Mouse (Mus musculus): Measurements from ENCODE around the gene S100z. TPM values are rescaled to one million over a fixed set of nuclear protein-coding genes. Genes with fewer than 3 reads are reported as not detected.
A peak's percentile ranks its signal among the peaks of the same experiment; 100 is the strongest.

S100z gene
- polyA plus RNA-seq (2016; fragmentation: Nextera tagmentation; extraction: Ambion mirVana): not detected in 2 replicates

DNA sequence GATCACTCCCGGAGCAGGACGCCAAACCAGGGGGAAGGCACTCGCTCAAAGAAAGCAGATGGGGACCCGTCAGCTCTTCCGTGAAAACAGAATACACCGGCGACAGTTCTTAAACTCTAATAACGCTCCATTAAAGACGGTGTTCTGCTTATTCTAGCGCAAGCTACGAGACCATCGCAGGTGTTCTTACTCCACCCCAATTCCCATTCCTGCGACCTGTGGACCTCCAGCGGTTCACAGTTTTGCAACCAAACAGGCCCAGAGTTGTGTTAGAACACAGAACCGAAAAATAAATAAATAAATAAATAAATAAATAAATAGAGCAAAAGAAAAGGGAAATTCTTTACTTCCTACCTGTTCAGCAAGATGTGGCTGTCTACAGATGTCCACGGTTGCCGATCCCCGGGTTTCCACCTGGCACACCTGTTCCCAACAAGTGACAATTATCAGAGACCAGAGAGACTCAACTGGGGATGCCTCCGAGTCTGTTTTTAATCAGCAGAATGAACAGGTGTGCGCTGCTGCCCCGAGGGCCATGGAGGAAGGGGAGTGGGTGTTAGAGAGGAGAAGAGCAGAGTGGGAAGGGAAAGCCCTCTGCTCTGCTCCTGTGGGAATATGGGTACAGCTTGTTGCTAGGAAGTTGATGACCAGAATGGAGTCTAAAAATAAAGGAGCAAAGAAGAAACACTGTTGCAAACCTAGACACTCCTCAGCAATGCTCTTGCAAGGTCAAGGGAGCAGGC, at the start of gene S100z:
TSS of gene S100z (minus strand) at position 51 of the 743 bp plus-strand sequence.
- H3K27me3 ChIP-seq (ENCODE audit: low read depth, poor library complexity, severe bottlenecking): no peaks in the 10 kb centered on the region
- no peaks in the 10 kb centered on the region for H3K4me1 ChIP-seq
- no peaks in the 10 kb centered on the region for H3K36me3 ChIP-seq
- no peak within 1 kb of the TSS for H3K4me3 ChIP-seq
- no peaks in the 10 kb centered on the region for H3K9me3 ChIP-seq (replicated peaks)
- 88% methylated on average over 21 of the region's 21 CpGs for WGBS
- H3K27ac ChIP-seq: no peak within 1 kb of the TSS
- no peak for DNase-seq (ENCODE audit: low spot score)

DNA sequence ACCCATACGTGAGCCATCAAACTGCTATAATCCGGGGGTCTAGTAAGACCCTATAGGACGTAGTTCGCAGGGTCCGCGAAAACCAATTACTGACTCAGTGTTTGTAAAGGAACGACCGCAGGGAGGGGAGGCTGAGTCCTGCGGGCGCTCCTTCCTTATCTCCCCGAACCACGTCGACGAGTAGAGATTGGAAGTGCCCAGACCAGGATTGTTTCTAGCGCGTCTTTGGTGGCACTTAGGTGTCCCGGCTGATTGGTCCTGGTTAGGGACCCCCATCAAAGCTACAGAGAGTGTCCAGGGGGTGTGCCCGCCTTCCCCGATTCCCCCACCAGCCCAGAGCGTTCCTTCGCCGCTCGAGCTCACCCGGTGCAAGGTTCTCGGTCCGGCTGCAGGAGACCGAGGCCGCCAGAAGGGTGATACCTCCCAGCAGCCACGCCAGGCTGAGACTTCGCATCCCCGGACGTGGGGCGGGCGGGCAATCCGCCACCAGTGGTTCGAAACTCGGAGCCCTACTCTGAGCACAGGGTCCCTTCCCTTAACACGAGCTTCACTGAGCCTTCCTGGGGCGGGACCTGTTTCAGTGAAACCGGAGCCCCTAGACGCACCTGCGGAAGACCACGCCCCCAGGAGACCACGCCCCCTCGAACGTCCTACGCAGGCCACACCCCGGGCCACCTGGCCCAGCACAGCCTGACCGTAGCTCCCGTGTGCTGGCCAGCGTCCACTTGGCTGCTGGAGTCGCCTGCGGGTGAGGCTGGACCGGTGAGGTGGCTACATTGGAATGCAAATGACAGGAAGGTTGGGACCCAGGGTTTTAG, 46.4 kb upstream of the S100z start, which contains the start of gene F2rl1:
TSS of gene F2rl1 (minus strand) at position 554 of the 818 bp plus-strand sequence.
- under 1% methylated on average over 54 of the region's 54 CpGs for WGBS
- H3K9me3 ChIP-seq (replicated peaks): no peaks in the 10 kb centered on the region
- H3K4me3 ChIP-seq: peak within 1 kb of the TSS; percentile 54
- DNase-seq (ENCODE audit: low spot score): peak; percentile 69
- H3K36me3 ChIP-seq: no peaks in the 10 kb centered on the region
- peak within 1 kb of the TSS; percentile 25; the same call in 1 of the 2 replicates for H3K27ac ChIP-seq
- H3K27me3 ChIP-seq (ENCODE audit: low read depth, poor library complexity, severe bottlenecking): peaks cover 62% of the 10 kb centered on the region
- peaks cover 20% of the 10 kb centered on the region for H3K4me1 ChIP-seq

DNA sequence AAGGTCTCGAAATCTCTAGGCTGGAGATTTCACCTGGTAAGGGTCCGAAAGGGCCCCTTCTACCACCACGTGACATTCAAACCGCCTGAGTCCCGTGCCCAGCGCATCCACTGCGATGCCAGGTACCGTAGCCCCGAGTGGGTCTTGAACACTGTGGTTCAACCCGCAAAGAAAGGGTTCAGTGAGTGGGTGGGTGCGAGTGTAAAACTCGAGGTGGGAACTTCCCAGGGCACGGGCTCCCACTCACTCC, 45.8 kb upstream of the S100z start:
- peaks cover 20% of the 10 kb centered on the region for H3K4me1 ChIP-seq
- H3K4me3 ChIP-seq: peak overlapping the region; percentile 54
- no peaks in the 10 kb centered on the region for H3K9me3 ChIP-seq (replicated peaks)
- no peak for DNase-seq (ENCODE audit: low spot score)
- H3K27me3 ChIP-seq (ENCODE audit: low read depth, poor library complexity, severe bottlenecking): peaks cover 62% of the 10 kb centered on the region
- H3K27ac ChIP-seq: peak overlapping the region; percentile 25; the same call in 1 of the 2 replicates
- H3K36me3 ChIP-seq: no peaks in the 10 kb centered on the region
- 0% methylated on average over 13 of the region's 13 CpGs for WGBS

DNA sequence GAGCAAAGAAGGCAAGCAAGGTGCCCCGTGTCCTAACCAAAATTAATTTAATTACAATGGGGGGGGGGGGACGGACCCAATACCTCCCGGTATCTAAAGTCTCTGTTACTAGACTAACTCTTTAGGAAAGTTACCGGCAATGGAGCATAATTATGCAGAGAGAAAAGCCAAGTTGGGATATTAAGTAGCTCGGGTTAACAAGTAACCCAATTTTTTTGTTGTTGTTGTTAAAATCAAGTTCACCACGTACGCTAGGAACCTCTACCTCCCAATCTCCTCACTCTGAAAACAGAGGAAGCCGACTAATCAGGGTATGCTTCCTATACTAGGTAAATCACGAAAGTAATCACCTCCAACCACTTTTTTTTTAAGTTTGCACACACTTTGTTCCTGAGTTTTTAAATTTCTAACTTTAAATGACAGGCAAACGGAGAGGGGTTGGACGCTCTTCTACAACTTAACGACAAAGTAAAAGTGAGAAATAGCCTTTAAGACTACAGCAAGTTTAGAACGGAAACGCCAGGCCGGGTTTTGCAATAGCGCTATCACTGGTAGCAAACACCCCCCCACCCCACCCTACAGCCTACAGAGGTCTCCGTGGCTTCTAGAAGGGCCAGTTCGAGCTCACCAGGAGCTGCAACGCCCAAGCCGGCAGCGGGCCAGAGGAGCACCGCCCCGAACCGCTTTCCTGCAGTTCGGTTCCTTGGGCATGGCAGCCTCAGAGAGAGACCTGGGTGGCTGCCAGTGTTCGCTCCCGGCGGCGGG, 45.3 kb upstream of the S100z start:
- Histone ChIP-seq H3K36me3 (no peaks in the 10 kb centered on the region), H3K9me3 (replicated peaks) (no peaks in the 10 kb centered on the region), H3K27me3 (ENCODE audit: low read depth, poor library complexity, severe bottlenecking) (peaks cover 62% of the 10 kb centered on the region), H3K27ac (peak overlapping the region; percentile 25; the same call in 1 of the 2 replicates), H3K4me3 (peak overlapping the region; percentile 54), H3K4me1 (peaks cover 20% of the 10 kb centered on the region)
- 2% methylated on average over 29 of the region's 29 CpGs for WGBS
- DNase-seq (ENCODE audit: low spot score): peak; percentile 51

- H3K27ac ChIP-seq: no peak overlapping the region
- WGBS: 91% methylated on average over 10 of the region's 10 CpGs
- H3K4me1 ChIP-seq: peaks cover 20% of the 10 kb centered on the region
- H3K27me3 ChIP-seq (ENCODE audit: low read depth, poor library complexity, severe bottlenecking): peaks cover 49% of the 10 kb centered on the region
- no peak overlapping the region for H3K4me3 ChIP-seq
- H3K36me3 ChIP-seq: no peaks in the 10 kb centered on the region
- no peaks in the 10 kb centered on the region for H3K9me3 ChIP-seq (replicated peaks)
- no peak for DNase-seq (ENCODE audit: low spot score)
These were observed 43.7 kb upstream of the S100z start for GRCm38 (mm10) chr13:95522176-95522575.

GRCm38 (mm10) chr13:95521029-95521428, 42.5 kb upstream of the S100z start:
- Histone ChIP-seq H3K9me3 (replicated peaks) (no peaks in the 10 kb centered on the region), H3K27me3 (ENCODE audit: low read depth, poor library complexity, severe bottlenecking) (peaks cover 38% of the 10 kb centered on the region), H3K27ac (no peak overlapping the region), H3K4me1 (peaks cover 20% of the 10 kb centered on the region), H3K4me3 (no peak overlapping the region), H3K36me3 (no peaks in the 10 kb centered on the region)
- 88% methylated on average over 6 of the region's 6 CpGs for WGBS
- no peak for DNase-seq (ENCODE audit: low spot score)

- Histone ChIP-seq H3K4me3 (no peak overlapping the region), H3K27ac (no peak overlapping the region), H3K4me1 (no peaks in the 10 kb centered on the region), H3K27me3 (ENCODE audit: low read depth, poor library complexity, severe bottlenecking) (no peaks in the 10 kb centered on the region), H3K9me3 (replicated peaks) (no peaks in the 10 kb centered on the region), H3K36me3 (no peaks in the 10 kb centered on the region)
- 85% methylated on average over 4 of the region's 4 CpGs for WGBS
- DNase-seq (ENCODE audit: low spot score): no peak
These were observed 36.2 kb upstream of the S100z start for GRCm38 (mm10) chr13:95514756-95515155.

DNA sequence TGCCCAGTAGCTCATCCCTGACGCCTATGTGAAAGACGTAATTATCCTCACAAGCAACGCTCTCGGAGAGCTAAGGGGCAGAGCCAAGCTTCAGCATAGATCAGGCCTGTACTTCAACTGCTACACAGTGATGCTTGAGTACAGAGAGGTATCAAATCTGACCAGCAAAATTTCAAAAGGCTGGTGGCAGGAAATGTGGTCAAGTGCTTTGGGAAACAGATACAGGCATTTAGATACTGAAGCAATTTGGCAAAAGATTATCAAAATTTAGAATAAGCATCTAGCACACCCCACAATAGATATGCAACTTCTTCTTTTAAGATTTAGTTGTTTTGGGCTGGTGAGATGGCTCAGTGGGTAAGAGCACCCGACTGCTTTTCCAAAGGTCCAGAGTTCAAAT, 31.5 kb upstream of the S100z start:
- Histone ChIP-seq H3K4me1 (no peaks in the 10 kb centered on the region), H3K27ac (no peak overlapping the region), H3K27me3 (ENCODE audit: low read depth, poor library complexity, severe bottlenecking) (no peaks in the 10 kb centered on the region), H3K36me3 (no peaks in the 10 kb centered on the region), H3K9me3 (replicated peaks) (no peaks in the 10 kb centered on the region), H3K4me3 (no peak overlapping the region)
- DNase-seq (ENCODE audit: low spot score): no peak
- WGBS: 91% methylated on average over 5 of the region's 5 CpGs

GRCm38 (mm10) chr13:95503279-95503917, 24.9 kb upstream of the S100z start:
- Histone ChIP-seq H3K4me1 (peaks cover 7% of the 10 kb centered on the region; the same call in 1 of the 2 replicates), H3K27me3 (ENCODE audit: low read depth, poor library complexity, severe bottlenecking) (no peaks in the 10 kb centered on the region), H3K4me3 (no peak overlapping the region), H3K27ac (no peak overlapping the region), H3K9me3 (replicated peaks) (no peaks in the 10 kb centered on the region), H3K36me3 (no peaks in the 10 kb centered on the region)
- whole genome bisulfite sequencing: 79% methylated on average over 8 of the region's 8 CpGs
- no peak for DNase-seq (ENCODE audit: low spot score)

DNA sequence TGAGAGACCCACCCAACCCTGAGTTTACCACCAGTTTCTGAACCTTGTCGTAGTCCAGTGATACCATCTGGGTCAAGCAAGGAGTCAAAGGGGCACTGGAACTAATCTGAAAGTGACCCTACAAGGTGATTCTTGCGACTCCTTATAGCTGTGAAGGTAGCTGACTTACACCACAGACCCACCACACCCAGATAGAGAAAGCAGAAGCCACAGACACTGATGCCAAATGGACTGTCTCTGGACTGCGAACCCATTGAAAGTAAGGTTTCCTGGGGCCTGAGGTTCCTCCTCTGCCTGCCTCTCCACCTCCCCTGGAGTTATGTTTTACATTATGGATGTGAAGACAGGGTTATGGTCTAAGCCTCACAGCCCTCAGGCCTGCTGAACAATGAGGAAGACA, 18.1 kb upstream of the S100z start:
- H3K36me3 ChIP-seq: no peaks in the 10 kb centered on the region
- H3K9me3 ChIP-seq (replicated peaks): no peaks in the 10 kb centered on the region
- DNase-seq (ENCODE audit: low spot score): no peak
- H3K27me3 ChIP-seq (ENCODE audit: low read depth, poor library complexity, severe bottlenecking): no peaks in the 10 kb centered on the region
- 82% methylated on average over 3 of the region's 3 CpGs for WGBS
- peaks cover 33% of the 10 kb centered on the region for H3K4me1 ChIP-seq
- no peak overlapping the region for H3K27ac ChIP-seq
- H3K4me3 ChIP-seq: no peak overlapping the region

DNA sequence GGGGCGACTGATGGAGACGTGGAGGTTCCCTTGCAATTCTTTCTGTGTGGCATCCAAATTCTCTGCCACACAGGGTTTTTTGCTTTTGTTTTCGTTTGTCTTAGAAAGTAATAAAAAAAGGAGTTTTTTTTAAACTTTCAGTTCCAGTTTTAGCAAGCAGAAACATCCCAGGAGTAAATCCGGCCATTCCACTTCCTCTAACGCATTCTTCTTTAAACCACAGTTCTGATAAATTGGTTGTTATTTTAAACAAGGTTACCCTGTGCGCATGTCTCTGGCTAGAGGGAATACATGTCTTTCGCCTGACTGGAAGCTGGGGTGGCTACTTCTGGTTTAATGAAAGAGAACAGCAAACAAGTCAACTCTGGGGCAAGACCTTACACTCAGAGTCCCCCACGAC, 16.3 kb upstream of the S100z start:
- 75% methylated on average over 8 of the region's 8 CpGs for WGBS
- H3K9me3 ChIP-seq (replicated peaks): no peaks in the 10 kb centered on the region
- no peak overlapping the region for H3K27ac ChIP-seq
- peaks cover 28% of the 10 kb centered on the region for H3K4me1 ChIP-seq
- no peak overlapping the region for H3K4me3 ChIP-seq
- H3K27me3 ChIP-seq (ENCODE audit: low read depth, poor library complexity, severe bottlenecking): no peaks in the 10 kb centered on the region
- no peak for DNase-seq (ENCODE audit: low spot score)
- no peaks in the 10 kb centered on the region for H3K36me3 ChIP-seq

- Histone ChIP-seq H3K36me3 (no peaks in the 10 kb centered on the region), H3K9me3 (replicated peaks) (no peaks in the 10 kb centered on the region), H3K4me1 (peaks cover 26% of the 10 kb centered on the region), H3K4me3 (no peak overlapping the region), H3K27ac (0 out of 2 replicates have a peak overlapping the region, but pooled peaks have one; percentile 40), H3K27me3 (ENCODE audit: low read depth, poor library complexity, severe bottlenecking) (no peaks in the 10 kb centered on the region)
- WGBS: 66% methylated on average over 5 of the region's 5 CpGs
- DNase-seq (ENCODE audit: low spot score): no peak
These were observed 14.8 kb upstream of the S100z start for GRCm38 (mm10) chr13:95493296-95493695.

All from limb, embryonic 10.5 days (tissue).